ENCODE assay signal across 10 mouse cellular contexts in the genomic region with DNA sequence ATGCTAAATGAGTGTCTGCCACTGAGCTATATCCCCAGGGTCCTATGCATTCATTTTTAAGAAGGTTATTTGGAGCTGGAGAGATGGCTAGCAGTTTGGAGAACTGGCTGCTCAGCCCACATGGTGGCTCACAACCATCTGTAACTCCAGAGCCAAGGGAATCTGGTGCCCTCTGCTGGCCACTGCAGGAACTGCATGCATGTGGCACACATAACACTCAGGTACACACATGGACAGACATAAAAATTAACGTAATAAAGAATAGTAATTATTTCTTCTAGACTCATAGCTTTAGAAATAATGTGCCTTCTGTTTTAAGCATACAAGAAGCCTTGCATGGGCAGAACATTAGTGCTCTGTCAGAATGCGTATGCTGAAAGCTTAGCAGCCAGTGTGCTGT.
DNase-seq lines count a peak whose midpoint lies in the region; ATAC-seq and TF ChIP-seq lines count a peak whose summit lies in the region.
"Had no signal": no experiment of that assay in that cellular context is flagged by ENCODE, and none has a peak within 500 bp of the region (broad histone marks: within the 10 kb centered on the region; RNA-seq: fewer than 3 reads in every experiment).

No protein-coding gene starts in this region.

- H3K9me3 ChIP-seq in lung, embryonic 14.5 days (ENCODE audit: low read depth, low read length): no peaks in the 10 kb centered on the region; the same call in 1 of the 2 replicates

- ATAC-seq in lung, embryonic 14.5 days (ENCODE audit: insufficient read depth): no peak

- TF ChIP-seq POLR2A in testis, adult 2 months (IDR thresholded peaks at IDR 0.05; ENCODE audit: control insufficient read depth, low read depth, low read length): no peak

- no peaks in the 10 kb centered on the region for H3K4me1 ChIP-seq in lung, embryonic 14.5 days (ENCODE audit: insufficient read depth)
- no peaks in the 10 kb centered on the region for H3K4me1 ChIP-seq in testis, adult 2 months (ENCODE audit: control insufficient read depth, insufficient read depth, low read length)
- H3K4me1 ChIP-seq: embryonic facial prominence, embryonic 12.5 days; megakaryocyte, embryonic 14.5 days had no signal

- H3K9ac ChIP-seq in lung, embryonic 14.5 days: no peak overlapping the region
- H3K9ac ChIP-seq: embryonic facial prominence, embryonic 12.5 days had no signal

- peak; percentile 4 to 15 for DNase-seq in cerebellum, postnatal 14 days
- no peak for DNase-seq in cerebellum, adult 11 months
- peak; percentile 7 for DNase-seq in lung, embryonic 14.5 days
- no peak for DNase-seq in lung, postnatal 10 days
- DNase-seq in c-Kit-negative CD71-positive TER-119-positive erythroid progenitor cells, embryonic 14.5 days (ENCODE audit: low read depth, low spot score): peak; percentile 8
- DNase-seq in urinary bladder, postnatal 25 days (ENCODE audit: low spot score): no peak
- DNase-seq in left cerebral cortex, postnatal 25 days (ENCODE audit: low spot score in 2 of 2): no peak

- no peak overlapping the region for H3K4me2 ChIP-seq in lung, embryonic 14.5 days
- H3K4me2 ChIP-seq: embryonic facial prominence, embryonic 12.5 days had no signal

- 100% methylated on average over 2 of the region's 2 CpGs for WGBS in lung, embryonic 14.5 days

- no peak overlapping the region for H3K27ac ChIP-seq in lung, embryonic 14.5 days (ENCODE audit: low read depth)
- H3K27ac ChIP-seq in testis, adult 2 months (ENCODE audit: control insufficient read depth, insufficient read depth, low read depth, low read length): no peak overlapping the region
- H3K27ac ChIP-seq: embryonic facial prominence, embryonic 12.5 days had no signal

- intact Hi-C loops in left cerebral cortex, postnatal 25 days (cut with DNase I): no loop called here

- no peaks in the 10 kb centered on the region for H3K36me3 ChIP-seq in lung, embryonic 14.5 days (ENCODE audit: insufficient read depth)
- no peaks in the 10 kb centered on the region for H3K36me3 ChIP-seq in testis, adult 2 months (ENCODE audit: control insufficient read depth, insufficient read depth, low read length)
- H3K36me3 ChIP-seq: embryonic facial prominence, embryonic 12.5 days had no signal

- no peak overlapping the region for H3K4me3 ChIP-seq in lung, embryonic 14.5 days (ENCODE audit: low read depth, low read length)
- H3K4me3 ChIP-seq in testis, adult 2 months (ENCODE audit: control insufficient read depth, low read depth, low read length): no peak overlapping the region
- H3K4me3 ChIP-seq: embryonic facial prominence, embryonic 12.5 days had no signal

- peak; percentile 69 for TF ChIP-seq CTCF in lung, embryonic 14.5 days (IDR thresholded peaks at IDR 0.05; ENCODE audit: low read depth)
- TF ChIP-seq CTCF in testis, adult 2 months (IDR thresholded peaks at IDR 0.05; ENCODE audit: control insufficient read depth, insufficient read depth, insufficient replicate concordance, low read depth, low read length): peak; percentile 98

- H3K27me3 ChIP-seq in lung, embryonic 14.5 days (ENCODE audit: insufficient read depth, low read length): no peaks in the 10 kb centered on the region
- H3K27me3 ChIP-seq in testis, adult 2 months (ENCODE audit: control insufficient read depth, insufficient read depth, low read length): no peaks in the 10 kb centered on the region
- H3K27me3 ChIP-seq: embryonic facial prominence, embryonic 12.5 days; megakaryocyte, embryonic 14.5 days had no signal

Comparison
In these comparisons a context has a peak if more than half of its experiments do, and no peak if none do; other contexts are left out.
1. DNase-seq: peak in cerebellum, postnatal 14 days (2 of 2), lung, embryonic 14.5 days (single experiment) and c-Kit-negative CD71-positive TER-119-positive erythroid progenitor cells, embryonic 14.5 days (single experiment); none in cerebellum, adult 11 months (single experiment), lung, postnatal 10 days (single experiment), urinary bladder, postnatal 25 days (single experiment) and left cerebral cortex, postnatal 25 days (0 of 2).